Mouse (Mus musculus): ENCODE data around the gene Wasf2. TPM values are rescaled to one million over a fixed set of nuclear protein-coding genes. Genes with fewer than 3 reads are reported as not detected.
A peak's percentile ranks its signal among the peaks of the same experiment; 100 is the strongest.

Wasf2 gene
- total and polyA plus RNA-seq, 3 experiments: 14.9 to 59.5 (median 21.7) TPM

DNA sequence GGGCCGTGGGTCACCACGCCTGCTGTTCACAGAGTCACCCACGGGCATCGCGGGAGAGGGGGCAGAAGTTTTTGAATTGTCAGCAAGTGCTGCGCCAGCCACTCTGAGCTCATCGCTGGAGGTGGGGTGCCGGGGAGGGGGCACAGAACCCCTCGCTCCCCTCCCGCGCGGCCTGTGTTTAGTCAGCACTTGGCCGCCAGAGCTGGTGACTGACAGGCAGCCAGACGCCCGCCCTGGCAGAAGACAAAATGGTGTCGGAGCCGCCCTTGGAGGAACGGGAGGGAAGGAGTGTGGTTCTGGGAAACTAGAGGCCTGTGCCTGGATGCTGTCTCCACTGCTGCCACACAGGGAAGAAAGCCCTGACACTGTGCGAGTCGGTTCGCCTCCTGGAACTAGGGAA is 70.0 kb downstream of the Wasf2 start:
- in situ Hi-C loops (cut with MboI; ENCODE audit: low pct_ligation_motif_present, low pct_unique_long_range_greater_than_20kb, low sequenced_read_pairs) (loop anchor here (10.0 kb wide), 1 partner anchor 186 kb away; the partner anchor contains the start of gene Ahdc1), dilution Hi-C loops (cut with MboI; ENCODE audit: extremely low pct_ligation_motif_present, extremely low pct_unique_long_range_greater_than_20kb, low sequenced_read_pairs) (no loop called here)
- no peaks in the 10 kb centered on the region for H3K27me3 ChIP-seq (replicated peaks)
- H3K4me1 ChIP-seq (ENCODE audit: control insufficient read depth in 1 of 2, insufficient read depth in 2 of 2): peaks cover 0 to 57% of the 10 kb centered on the region in 2 experiments; a peak in 2 of 4 replicates
- H3K9ac ChIP-seq (ENCODE audit: insufficient read depth, low read depth): no peak overlapping the region
- H3K4me3 ChIP-seq (replicated peaks in 1 of 3; ENCODE audit: low read depth in 2 of 3, low read length in 2 of 3, poor library complexity in 1 of 3): no peak overlapping the region
- no peak overlapping the region for H3K27ac ChIP-seq (ENCODE audit: insufficient read depth, low read depth)
- H3K36me3 ChIP-seq (replicated peaks in 1 of 2; ENCODE audit: control insufficient read depth in 1 of 2, insufficient read depth in 1 of 2, low read length in 1 of 2): peaks cover 22 to 48% of the 10 kb centered on the region in 2 experiments
- DNase-seq (ENCODE audit: extremely low read depth): no peak
- H3K79me2 ChIP-seq (replicated peaks; ENCODE audit: control insufficient read depth, extremely low read depth, insufficient read depth, poor library complexity, severe bottlenecking): no peaks in the 10 kb centered on the region
- H3K4me2 ChIP-seq (ENCODE audit: insufficient read depth, low read depth, poor library complexity, severe bottlenecking): no peak overlapping the region
- TF ChIP-seq USF1 (IDR thresholded peaks at IDR 0.05; ENCODE audit: low read depth, low read length) (no peak), ELF1 (IDR thresholded peaks at IDR 0.05; ENCODE audit: low read depth, low read length) (no peak), MEF2A (IDR thresholded peaks at IDR 0.05; ENCODE audit: borderline replicate concordance, low read depth, low read length) (no peak), CHD1 (IDR thresholded peaks at IDR 0.05; ENCODE audit: low read depth, low read length) (no peak), ZC3H11A (IDR thresholded peaks at IDR 0.05; ENCODE audit: low read depth, low read length) (no peak), MYC (IDR thresholded peaks at IDR 0.05; ENCODE audit: low read depth, low read length) (no peak), PAX5 (IDR thresholded peaks at IDR 0.05; ENCODE audit: low read length) (no peak), NELFE (IDR thresholded peaks at IDR 0.05; ENCODE audit: low read depth, low read length) (no peak), MAX (IDR thresholded peaks at IDR 0.05; ENCODE audit: low read length) (no peak), GABPA (IDR thresholded peaks at IDR 0.05; ENCODE audit: insufficient replicate concordance, low read depth, low read length) (no peak), ZKSCAN1 (IDR thresholded peaks at IDR 0.05; ENCODE audit: borderline replicate concordance, low read depth, low read length) (no peak), JUN (IDR thresholded peaks at IDR 0.05; ENCODE audit: insufficient read depth, low read depth, low read length) (no peak), TCF12 (IDR thresholded peaks at IDR 0.05; ENCODE audit: low read depth, low read length) (no peak), MAFK (IDR thresholded peaks at IDR 0.05; ENCODE audit: insufficient replicate concordance, low read length) (no peak), CHD2 (IDR thresholded peaks at IDR 0.05; ENCODE audit: low read length) (no peak), KAT2A (IDR thresholded peaks at IDR 0.05; ENCODE audit: insufficient replicate concordance, low read length) (no peak), TBP (conservative IDR thresholded peaks at IDR 0.05; ENCODE audit: low read depth, low read length) (no peak), RCOR1 (conservative IDR thresholded peaks at IDR 0.05; ENCODE audit: low read depth, low read length) (no peak)
- no peaks in the 10 kb centered on the region for H3K9me3 ChIP-seq (replicated peaks; ENCODE audit: low read length)

DNA sequence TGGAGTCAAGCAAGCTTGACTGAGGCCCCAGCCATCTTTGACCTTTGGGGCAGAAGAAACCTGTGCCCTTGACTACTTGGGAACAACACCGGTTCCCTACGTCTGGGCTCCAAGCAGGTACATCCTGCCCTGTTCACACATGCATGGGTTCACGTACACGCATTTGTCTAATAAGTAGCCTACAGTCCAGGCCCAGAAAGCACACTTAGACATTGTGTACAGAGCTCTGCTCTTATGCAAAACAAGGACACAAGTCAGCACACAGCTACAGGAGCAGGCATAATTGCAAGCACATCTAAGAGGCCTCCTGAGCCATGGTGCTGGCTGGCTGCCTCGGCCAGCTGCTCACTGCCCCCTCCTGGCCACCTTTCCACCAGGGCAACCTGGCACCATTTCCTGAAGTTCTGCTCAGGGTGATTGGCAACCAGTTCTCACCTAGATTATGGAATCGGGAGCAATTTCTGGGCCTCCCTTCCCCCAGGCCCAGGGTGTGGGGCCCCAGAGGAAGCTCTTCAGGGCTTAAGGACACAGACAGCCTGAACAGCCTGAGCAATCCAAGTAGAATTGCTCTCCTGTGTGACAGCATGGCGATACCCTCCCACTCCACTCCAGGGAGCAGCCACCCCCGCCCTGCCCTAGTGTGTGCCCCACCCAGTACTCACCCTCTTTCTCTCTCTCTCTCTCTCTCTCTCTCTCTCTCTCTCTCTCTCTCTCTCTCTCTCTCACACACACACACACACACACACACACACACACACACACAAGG is 70.9 kb downstream of the Wasf2 start:
- no peak overlapping the region for H3K27ac ChIP-seq (ENCODE audit: insufficient read depth, low read depth)
- no peaks in the 10 kb centered on the region for H3K27me3 ChIP-seq (replicated peaks)
- peaks cover 14 to 39% of the 10 kb centered on the region in 2 experiments for H3K36me3 ChIP-seq (replicated peaks in 1 of 2; ENCODE audit: control insufficient read depth in 1 of 2, insufficient read depth in 1 of 2, low read length in 1 of 2)
- no peak overlapping the region for H3K4me3 ChIP-seq (replicated peaks in 1 of 3; ENCODE audit: low read depth in 2 of 3, low read length in 2 of 3, poor library complexity in 1 of 3)
- peak; percentile 52 for DNase-seq (ENCODE audit: extremely low read depth)
- no peaks in the 10 kb centered on the region for H3K79me2 ChIP-seq (replicated peaks; ENCODE audit: control insufficient read depth, extremely low read depth, insufficient read depth, poor library complexity, severe bottlenecking)
- no peak overlapping the region for H3K4me2 ChIP-seq (ENCODE audit: insufficient read depth, low read depth, poor library complexity, severe bottlenecking)
- no peak overlapping the region for H3K9ac ChIP-seq (ENCODE audit: insufficient read depth, low read depth)
- no peaks in the 10 kb centered on the region for H3K9me3 ChIP-seq (replicated peaks; ENCODE audit: low read length)
- dilution Hi-C loops (cut with MboI; ENCODE audit: extremely low pct_ligation_motif_present, extremely low pct_unique_long_range_greater_than_20kb, low sequenced_read_pairs) (no loop called here), in situ Hi-C loops (cut with MboI; ENCODE audit: low pct_ligation_motif_present, low pct_unique_long_range_greater_than_20kb, low sequenced_read_pairs) (loop anchor here (10.0 kb wide), 1 partner anchor 186 kb away; the partner anchor contains the start of gene Ahdc1)
- peaks cover 0 to 49% of the 10 kb centered on the region in 2 experiments; a peak in 2 of 4 replicates for H3K4me1 ChIP-seq (ENCODE audit: control insufficient read depth in 1 of 2, insufficient read depth in 2 of 2)
- 0 out of 2 replicates have a peak, but pooled peaks have one; percentile 20 for TF ChIP-seq POLR2A (IDR thresholded peaks at IDR 0.05; ENCODE audit: low read depth, low read length)
- TF ChIP-seq MYC (IDR thresholded peaks at IDR 0.05; ENCODE audit: low read depth, low read length): no peak
- TF ChIP-seq UBTF (IDR thresholded peaks at IDR 0.05; ENCODE audit: low read depth, low read length): no peak
- TF ChIP-seq PAX5 (IDR thresholded peaks at IDR 0.05; ENCODE audit: low read length): no peak
- TF ChIP-seq ZKSCAN1 (IDR thresholded peaks at IDR 0.05; ENCODE audit: borderline replicate concordance, low read depth, low read length): no peak
- TF ChIP-seq BHLHE40 (IDR thresholded peaks at IDR 0.05; ENCODE audit: low read depth, low read length): 0 out of 2 replicates have a peak, but pooled peaks have one; percentile 16
- no peak for TF ChIP-seq USF1 (IDR thresholded peaks at IDR 0.05; ENCODE audit: low read depth, low read length)
- TF ChIP-seq KAT2A (IDR thresholded peaks at IDR 0.05; ENCODE audit: insufficient replicate concordance, low read length): no peak
- TF ChIP-seq TBP (conservative IDR thresholded peaks at IDR 0.05; ENCODE audit: low read depth, low read length): no peak
- TF ChIP-seq CHD1 (IDR thresholded peaks at IDR 0.05; ENCODE audit: low read depth, low read length): no peak
- TF ChIP-seq JUND (conservative IDR thresholded peaks at IDR 0.05; ENCODE audit: low read depth, low read length): no peak
- TF ChIP-seq MAFK (IDR thresholded peaks at IDR 0.05; ENCODE audit: insufficient replicate concordance, low read length): no peak
- TF ChIP-seq POLR2AphosphoS2 (IDR thresholded peaks at IDR 0.05; ENCODE audit: low read depth, low read length): peak; percentile 59; the same call in 1 of the 2 replicates
- TF ChIP-seq E2F4 (IDR thresholded peaks at IDR 0.05; ENCODE audit: insufficient replicate concordance, low read depth, low read length): no peak
- TF ChIP-seq HCFC1 (IDR thresholded peaks at IDR 0.05; ENCODE audit: low read depth, low read length): no peak
- TF ChIP-seq MXI1 (IDR thresholded peaks at IDR 0.05; ENCODE audit: low read depth, low read length): no peak
- no peak for TF ChIP-seq NRF1 (IDR thresholded peaks at IDR 0.05; ENCODE audit: low read depth, low read length)
- TF ChIP-seq USF2 (conservative IDR thresholded peaks at IDR 0.05; ENCODE audit: low read depth, low read length): no peak
- TF ChIP-seq ETS1 (conservative IDR thresholded peaks at IDR 0.05; ENCODE audit: low read depth, low read length): no peak

Measured in CH12.LX (cell line).